Mouse (Mus musculus): ENCODE data around the gene Sephs1. TPM values are rescaled to one million over a fixed set of nuclear protein-coding genes. Genes with fewer than 3 reads are reported as not detected.

Sephs1 gene
- total RNA-seq, 4 experiments from 2014 or later: 19.3 to 26.1 (median 24.4) TPM

Other genes with a start within 250 kb of the Sephs1 start
- gene Prpf18, start 229.5 kb upstream of the Sephs1 start, total RNA-seq (2022): 10 to 100 TPM; 45.1 to 47.4 (median 45.9) TPM
- 1 to 10 TPM; 2.9 to 3.9 (median 3.4) TPM for gene Bend7, start 163.7 kb upstream of the Sephs1 start, total RNA-seq (2022)
- 100 to 1,000 TPM in 3 of 4 experiments, 10 to 100 TPM in 1; 98.6 to 130 (median 108) TPM for gene Phyh, start 37.5 kb downstream of the Sephs1 start, total RNA-seq (2022)
- gene Ucma, start 94.6 kb downstream of the Sephs1 start, total RNA-seq (2022): 1 to 10 TPM in 3 of 4 experiments, under 1 TPM in 1; 0.91 to 2.8 (median 1.6) TPM
- 1 to 10 TPM in 2 of 4 experiments, under 1 TPM in 2; 0.66 to 1.9 (median 1.1) TPM for gene Mcm10, start 131.2 kb downstream of the Sephs1 start, total RNA-seq (2022)
- gene Optn, start 182.5 kb downstream of the Sephs1 start, total RNA-seq (2022): 10 to 100 TPM; 19.8 to 23.1 (median 21.7) TPM